Comparison of ENCODE assay signal across 8 mouse cellular contexts in the genomic region with DNA sequence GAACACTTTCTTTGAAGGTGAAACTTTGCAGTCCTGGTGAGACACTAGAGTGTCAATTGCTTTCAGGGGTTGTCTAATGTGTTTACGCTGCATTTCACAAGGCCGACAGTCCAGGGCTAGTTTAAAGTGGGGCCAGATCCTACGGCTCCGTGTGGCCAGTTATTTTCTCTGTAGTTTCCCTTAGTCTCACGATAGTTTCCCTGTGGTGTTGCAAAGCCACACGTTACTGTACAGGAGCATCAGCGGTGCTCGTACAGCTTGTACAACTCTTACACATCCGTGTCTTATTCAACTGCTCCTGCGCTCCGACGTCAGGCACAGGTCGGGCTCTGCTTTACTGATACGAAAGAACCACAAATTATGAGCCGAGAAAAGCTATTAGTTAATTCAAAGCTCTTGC. TPM values are rescaled to one million over a fixed set of nuclear protein-coding genes. Genes with fewer than 3 reads are reported as not detected.
DNase-seq lines count a peak whose midpoint lies in the region; ATAC-seq and TF ChIP-seq lines count a peak whose summit lies in the region.

No protein-coding gene starts in this region.

- peaks cover 6% of the 10 kb centered on the region; the same call in 1 of the 2 replicates for H3K4me1 ChIP-seq in spleen, adult 2 months (ENCODE audit: control insufficient read depth, insufficient read depth, insufficient read length)
- H3K4me1 ChIP-seq in heart, embryonic 15.5 days (replicated peaks), result peaks cover 33% of the 10 kb centered on the region
- peaks cover 25% of the 10 kb centered on the region for H3K4me1 ChIP-seq in limb, embryonic 14.5 days (ENCODE audit: control insufficient read depth, insufficient read depth, low read length)
- H3K4me1 ChIP-seq in stomach, embryonic 14.5 days (ENCODE audit: control insufficient read depth, insufficient read depth, low read length), result peaks cover 16% of the 10 kb centered on the region

- H3K4me2 ChIP-seq in heart, embryonic 15.5 days, result peak overlapping the region; percentile 74
- peak overlapping the region; percentile 48 for H3K4me2 ChIP-seq in limb, embryonic 14.5 days (replicated peaks; ENCODE audit: low read depth, low read length, severe bottlenecking)
- peak overlapping the region; percentile 47 for H3K4me2 ChIP-seq in stomach, embryonic 14.5 days (replicated peaks; ENCODE audit: low read depth, low read length)

- 42% methylated on average over 15 of the region's 15 CpGs for WGBS in spleen, adult 2 months
- WGBS in heart, embryonic 15.5 days, result 37% methylated on average over 15 of the region's 15 CpGs
- WGBS in limb, embryonic 14.5 days, result 36% methylated on average over 15 of the region's 15 CpGs
- WGBS in stomach, embryonic 14.5 days, result 31% methylated on average over 15 of the region's 15 CpGs

- no peaks in the 10 kb centered on the region for H3K27me3 ChIP-seq in spleen, adult 2 months (ENCODE audit: control insufficient read depth, insufficient read depth, low read length)
- H3K27me3 ChIP-seq in heart, embryonic 15.5 days, result no peaks in the 10 kb centered on the region
- H3K27me3 ChIP-seq in limb, embryonic 14.5 days (ENCODE audit: control insufficient read depth, insufficient read depth, low read length), result no peaks in the 10 kb centered on the region
- H3K27me3 ChIP-seq in stomach, embryonic 14.5 days (ENCODE audit: control insufficient read depth, insufficient read depth, low read length), result no peaks in the 10 kb centered on the region

- intact Hi-C loops in left cerebral cortex, postnatal 36 days (cut with DNase I), result loop anchor here (2.0 to 5.0 kb wide), 3 partner anchors 28 to 425 kb away; no protein-coding TSS in a partner anchor

- DNase-seq in adrenal gland, postnatal 10 days, result peak; percentile 13
- no peak for DNase-seq in adrenal gland, postnatal 25 days
- DNase-seq in spleen, adult 2 months (ENCODE audit: low read depth in 1 of 2, low spot score in 2 of 2), result no peak
- DNase-seq in spleen, adult 12 weeks (ENCODE audit: low spot score), result no peak
- no peak for DNase-seq in limb, embryonic 14.5 days (ENCODE audit: low spot score)
- DNase-seq in left cerebral cortex, postnatal 36 days (ENCODE audit: low spot score in 2 of 2), result no peak

- H3K9ac ChIP-seq in heart, embryonic 15.5 days, result peak overlapping the region; percentile 92
- peak overlapping the region; percentile 80; the same call in 1 of the 2 replicates for H3K9ac ChIP-seq in limb, embryonic 14.5 days (ENCODE audit: low read depth, low read length, severe bottlenecking)
- peak overlapping the region; percentile 70 for H3K9ac ChIP-seq in stomach, embryonic 14.5 days (replicated peaks; ENCODE audit: low read depth, low read length)

- no peak overlapping the region for H3K27ac ChIP-seq in spleen, adult 2 months (ENCODE audit: insufficient read depth, low read length)
- peak overlapping the region; percentile 87 for H3K27ac ChIP-seq in heart, embryonic 15.5 days
- peak overlapping the region; percentile 40; the same call in 1 of the 2 replicates for H3K27ac ChIP-seq in limb, embryonic 14.5 days (replicated peaks; ENCODE audit: low read depth, low read length)
- H3K27ac ChIP-seq in stomach, embryonic 14.5 days (ENCODE audit: low read length), result peak overlapping the region; percentile 61; the same call in 1 of the 2 replicates

- no peak for TF ChIP-seq CTCF in spleen, adult 2 months (IDR thresholded peaks at IDR 0.05; ENCODE audit: extremely low read depth, insufficient read depth, insufficient read length, insufficient replicate concordance)

- H3K9me3 ChIP-seq in heart, embryonic 15.5 days (replicated peaks), result no peaks in the 10 kb centered on the region
- no peaks in the 10 kb centered on the region for H3K9me3 ChIP-seq in limb, embryonic 14.5 days (ENCODE audit: control insufficient read depth, low read length)
- H3K9me3 ChIP-seq in stomach, embryonic 14.5 days (ENCODE audit: control insufficient read depth, low read depth, low read length), result no peaks in the 10 kb centered on the region

- peaks cover 10% of the 10 kb centered on the region for H3K36me3 ChIP-seq in spleen, adult 2 months (ENCODE audit: control insufficient read depth, insufficient read depth, low read length)
- H3K36me3 ChIP-seq in heart, embryonic 15.5 days, result peaks cover 15% of the 10 kb centered on the region
- peaks cover 14% of the 10 kb centered on the region for H3K36me3 ChIP-seq in limb, embryonic 14.5 days (ENCODE audit: control insufficient read depth, insufficient read depth, low read length)
- peaks cover 12% of the 10 kb centered on the region for H3K36me3 ChIP-seq in stomach, embryonic 14.5 days (ENCODE audit: control insufficient read depth, insufficient read depth, low read length)

- no peak for TF ChIP-seq POLR2A in spleen, adult 2 months (IDR thresholded peaks at IDR 0.05; ENCODE audit: low read depth, low read length)
- no peak for TF ChIP-seq POLR2A in limb, embryonic 14.5 days (IDR thresholded peaks at IDR 0.05; ENCODE audit: borderline replicate concordance, extremely low read depth, insufficient read depth, insufficient read length)

- ATAC-seq in heart, embryonic 15.5 days (replicated peaks; ENCODE audit: insufficient number of reproducible peaks, insufficient read depth, low FRiP score, low read depth), result no peak
- no peak for ATAC-seq in limb, embryonic 14.5 days (ENCODE audit: low FRiP score, low read depth)
- no peak for ATAC-seq in stomach, embryonic 14.5 days (ENCODE audit: insufficient number of reproducible peaks, insufficient read depth, low FRiP score, low read depth)

- H3K4me3 ChIP-seq in spleen, adult 2 months (ENCODE audit: extremely low read depth, insufficient read depth, insufficient read length), result peak overlapping the region; percentile 83; the same call in 1 of the 2 replicates
- H3K4me3 ChIP-seq in heart, embryonic 15.5 days, result peak overlapping the region; percentile 89
- peak overlapping the region; percentile 70 for H3K4me3 ChIP-seq in limb, embryonic 14.5 days (replicated peaks; ENCODE audit: low read length)
- peak overlapping the region; percentile 76 for H3K4me3 ChIP-seq in stomach, embryonic 14.5 days (ENCODE audit: low read depth, low read length)

RNA-seq across cellular contexts. Expression of gene Lig4, which starts 0.5 kb away (rescaled TPM):
- 1 to 10 TPM; 4.9 to 5.0 TPM for total RNA-seq in adrenal gland, postnatal 10 days (2021)
- 8.1 and 8.8 TPM in 2 replicates for total RNA-seq in adrenal gland, postnatal 25 days (2021)
- polyA plus RNA-seq in spleen, adult 2 months (2012; rRNA removed), result 1.1 and 1.3 TPM in 2 replicates
- polyA plus RNA-seq in heart, embryonic 15.5 days (2015; fragmentation: Nextera tagmentation; extraction: Ambion mirVana), result 3.5 and 4.7 TPM in 2 replicates
- 3.6 and 4.5 TPM in 2 replicates for polyA plus RNA-seq in limb, embryonic 14.5 days (2012; rRNA removed)
- 5.0 and 5.3 TPM in 2 replicates for polyA plus RNA-seq in limb, embryonic 14.5 days (2014; fragmentation: Nextera tagmentation; extraction: Ambion mirVana)
- 6.2 and 6.5 TPM in 2 replicates for polyA plus RNA-seq in stomach, embryonic 14.5 days (2014; fragmentation: Nextera tagmentation; extraction: Ambion mirVana)
- total RNA-seq in left cerebral cortex, postnatal 36 days (2021), result 1 to 10 TPM; 9.9 to 10.0 TPM

RNA-seq across cellular contexts. Expression of gene Abhd13, which starts 0.5 kb away (rescaled TPM):
- 10 to 100 TPM; 17.9 to 18.1 TPM for total RNA-seq in adrenal gland, postnatal 10 days (2021)
- 23.1 and 23.4 TPM in 2 replicates for total RNA-seq in adrenal gland, postnatal 25 days (2021)
- 2.9 and 3.0 TPM in 2 replicates for polyA plus RNA-seq in spleen, adult 2 months (2012; rRNA removed)
- 10.3 and 12.4 TPM in 2 replicates for polyA plus RNA-seq in heart, embryonic 15.5 days (2015; fragmentation: Nextera tagmentation; extraction: Ambion mirVana)
- polyA plus RNA-seq in limb, embryonic 14.5 days (2012; rRNA removed), result 10.9 and 11.4 TPM in 2 replicates
- polyA plus RNA-seq in limb, embryonic 14.5 days (2014; fragmentation: Nextera tagmentation; extraction: Ambion mirVana), result 21.9 and 22.9 TPM in 2 replicates
- 21.3 and 23.3 TPM in 2 replicates for polyA plus RNA-seq in stomach, embryonic 14.5 days (2014; fragmentation: Nextera tagmentation; extraction: Ambion mirVana)
- total RNA-seq in left cerebral cortex, postnatal 36 days (2021), result 10 to 100 TPM; 28.1 to 29.0 TPM

RNA-seq across cellular contexts. Expression of gene Tnfsf13b, which starts 29.3 kb away (rescaled TPM):
- total RNA-seq in adrenal gland, postnatal 10 days (2021), result 1 to 10 TPM; 2.3 to 4.5 TPM
- total RNA-seq in adrenal gland, postnatal 25 days (2021), result 3.7 and 5.0 TPM in 2 replicates
- polyA plus RNA-seq in spleen, adult 2 months (2012; rRNA removed), result 6.6 and 11.3 TPM in 2 replicates
- 0.31 and 1.0 TPM in 2 replicates for polyA plus RNA-seq in heart, embryonic 15.5 days (2015; fragmentation: Nextera tagmentation; extraction: Ambion mirVana)
- polyA plus RNA-seq in limb, embryonic 14.5 days (2012; rRNA removed), result 1.3 and 2.0 TPM in 2 replicates
- polyA plus RNA-seq in limb, embryonic 14.5 days (2014; fragmentation: Nextera tagmentation; extraction: Ambion mirVana), result 1.1 and 2.2 TPM in 2 replicates
- 0.38 and 0.60 TPM in 2 replicates for polyA plus RNA-seq in stomach, embryonic 14.5 days (2014; fragmentation: Nextera tagmentation; extraction: Ambion mirVana)
- total RNA-seq in left cerebral cortex, postnatal 36 days (2021), result 1 to 10 TPM; 2.7 to 3.1 TPM
